Mouse (Mus musculus): Measurements from ENCODE around the gene Atp6ap1l. TPM values are rescaled to one million over a fixed set of nuclear protein-coding genes. Genes with fewer than 3 reads are reported as not detected.

The Atp6ap1l gene
- polyA plus RNA-seq, 1 experiment from 2014 or later = 0.13 TPM

DNA sequence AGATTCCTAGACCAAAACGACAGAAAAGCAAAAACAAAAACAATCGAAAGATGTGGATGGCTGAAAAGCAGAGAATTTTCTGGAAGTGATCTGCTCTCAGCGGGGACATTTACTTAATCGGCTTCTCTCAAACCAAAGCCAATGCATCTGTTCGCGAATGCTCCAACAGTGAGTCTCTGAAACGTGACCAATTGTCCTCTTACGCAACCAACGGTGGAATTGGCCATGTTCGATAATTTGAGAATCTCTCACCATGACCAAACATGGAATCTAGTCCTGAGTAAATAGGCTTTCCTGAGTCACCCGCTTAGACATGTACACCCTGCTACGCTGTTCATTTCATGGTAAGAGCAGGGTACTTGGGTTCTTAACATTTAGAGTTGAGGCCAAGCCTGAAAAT is 8.3 kb downstream of the Atp6ap1l start:
- ATAC-seq (ENCODE audit: low read depth) = no peak
- Histone ChIP-seq H3K9ac (ENCODE audit: low read depth, low read length) (no peak overlapping the region), H3K9me3 (replicated peaks; ENCODE audit: control insufficient read depth, low read length) (no peaks in the 10 kb centered on the region), H3K4me3 (ENCODE audit: low read depth, low read length) (no peak overlapping the region), H3K4me1 (ENCODE audit: control insufficient read depth, low read depth, low read length) (no peaks in the 10 kb centered on the region), H3K27ac (ENCODE audit: low read length) (no peak overlapping the region), H3K4me2 (ENCODE audit: low read depth, low read length) (no peak overlapping the region), H3K36me3 (ENCODE audit: control insufficient read depth, insufficient read depth) (no peaks in the 10 kb centered on the region), H3K27me3 (ENCODE audit: control insufficient read depth, insufficient read depth, low read depth, low read length) (no peaks in the 10 kb centered on the region)
- WGBS (ENCODE audit: insufficient replicate concordance) = 76% methylated on average over 12 of the region's 12 CpGs

GRCm38 (mm10) chr13:90896098-90896497 is 9.1 kb downstream of the Atp6ap1l start:
- Histone ChIP-seq H3K4me2 (ENCODE audit: low read depth, low read length) (no peak overlapping the region), H3K27me3 (ENCODE audit: control insufficient read depth, insufficient read depth, low read depth, low read length) (no peaks in the 10 kb centered on the region), H3K9me3 (replicated peaks; ENCODE audit: control insufficient read depth, low read length) (no peaks in the 10 kb centered on the region), H3K4me1 (ENCODE audit: control insufficient read depth, low read depth, low read length) (no peaks in the 10 kb centered on the region), H3K36me3 (ENCODE audit: control insufficient read depth, insufficient read depth) (no peaks in the 10 kb centered on the region), H3K27ac (ENCODE audit: low read length) (no peak overlapping the region), H3K4me3 (ENCODE audit: low read depth, low read length) (no peak overlapping the region), H3K9ac (ENCODE audit: low read depth, low read length) (no peak overlapping the region)
- no peak for ATAC-seq (ENCODE audit: low read depth)
- 41% methylated on average over 2 of the region's 2 CpGs for WGBS (ENCODE audit: insufficient replicate concordance)

GRCm38 (mm10) chr13:90894819-90895218 is 10.3 kb downstream of the Atp6ap1l start:
- no peak for ATAC-seq (ENCODE audit: low read depth)
- H3K4me3 ChIP-seq (ENCODE audit: low read depth, low read length) = no peak overlapping the region
- no peaks in the 10 kb centered on the region for H3K36me3 ChIP-seq (ENCODE audit: control insufficient read depth, insufficient read depth)
- H3K27ac ChIP-seq (ENCODE audit: low read length) = no peak overlapping the region
- WGBS (ENCODE audit: insufficient replicate concordance) = 80% methylated on average over 4 of the region's 4 CpGs
- H3K4me1 ChIP-seq (ENCODE audit: control insufficient read depth, low read depth, low read length) = no peaks in the 10 kb centered on the region; the same call in 1 of the 2 replicates
- H3K9ac ChIP-seq (ENCODE audit: low read depth, low read length) = no peak overlapping the region
- no peak overlapping the region for H3K4me2 ChIP-seq (ENCODE audit: low read depth, low read length)
- H3K27me3 ChIP-seq (ENCODE audit: control insufficient read depth, insufficient read depth, low read depth, low read length) = no peaks in the 10 kb centered on the region
- H3K9me3 ChIP-seq (replicated peaks; ENCODE audit: control insufficient read depth, low read length) = no peaks in the 10 kb centered on the region

GRCm38 (mm10) chr13:90890111-90890510 is 15.0 kb downstream of the Atp6ap1l start:
- Histone ChIP-seq H3K36me3 (ENCODE audit: control insufficient read depth, insufficient read depth) (no peaks in the 10 kb centered on the region), H3K27ac (ENCODE audit: low read length) (peak overlapping the region; percentile 57), H3K4me2 (ENCODE audit: low read depth, low read length) (no peak overlapping the region; the same call in 1 of the 2 replicates), H3K4me1 (ENCODE audit: control insufficient read depth, low read depth, low read length) (peaks cover 6% of the 10 kb centered on the region), H3K9ac (ENCODE audit: low read depth, low read length) (no peak overlapping the region), H3K4me3 (ENCODE audit: low read depth, low read length) (no peak overlapping the region), H3K27me3 (ENCODE audit: control insufficient read depth, insufficient read depth, low read depth, low read length) (no peaks in the 10 kb centered on the region), H3K9me3 (replicated peaks; ENCODE audit: control insufficient read depth, low read length) (no peaks in the 10 kb centered on the region)
- WGBS (ENCODE audit: insufficient replicate concordance) = 31% methylated on average over 5 of the region's 5 CpGs
- peak; percentile 85 for ATAC-seq (ENCODE audit: low read depth)

DNA sequence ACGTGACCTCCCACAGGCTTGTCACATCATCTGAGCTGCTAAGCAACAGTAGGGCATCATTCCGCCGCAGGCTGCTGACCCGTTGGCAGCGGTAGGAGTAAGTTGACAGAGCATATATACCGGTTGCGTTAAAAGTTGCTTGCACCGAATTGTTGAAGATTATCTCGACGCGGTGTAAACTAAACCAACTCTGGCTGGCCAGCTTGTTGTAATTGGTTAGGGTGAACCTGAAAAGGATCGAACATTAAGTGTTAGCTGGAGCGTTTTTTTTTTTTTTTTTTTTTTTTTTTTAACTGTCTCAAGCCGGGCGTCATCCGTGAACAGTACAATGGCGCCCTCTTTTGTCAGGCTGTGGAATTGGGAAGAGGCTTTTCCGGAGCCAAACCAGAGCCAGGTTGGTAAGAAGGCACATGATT is 18.6 kb downstream of the Atp6ap1l start:
- ATAC-seq (ENCODE audit: low read depth) = peak; percentile 39
- peak overlapping the region; percentile 68 for H3K4me2 ChIP-seq (ENCODE audit: low read depth, low read length)
- no peaks in the 10 kb centered on the region for H3K27me3 ChIP-seq (ENCODE audit: control insufficient read depth, insufficient read depth, low read depth, low read length)
- H3K9ac ChIP-seq (ENCODE audit: low read depth, low read length) = peak overlapping the region; percentile 19; the same call in 1 of the 2 replicates
- no peaks in the 10 kb centered on the region for H3K9me3 ChIP-seq (replicated peaks; ENCODE audit: control insufficient read depth, low read length)
- peak overlapping the region; percentile 54 for H3K4me3 ChIP-seq (ENCODE audit: low read depth, low read length)
- H3K4me1 ChIP-seq (ENCODE audit: control insufficient read depth, low read depth, low read length) = peaks cover 6% of the 10 kb centered on the region
- no peaks in the 10 kb centered on the region for H3K36me3 ChIP-seq (ENCODE audit: control insufficient read depth, insufficient read depth)
- no peak overlapping the region for H3K27ac ChIP-seq (ENCODE audit: low read length)
- WGBS (ENCODE audit: insufficient replicate concordance) = under 1% methylated on average over 18 of the region's 18 CpGs

DNA sequence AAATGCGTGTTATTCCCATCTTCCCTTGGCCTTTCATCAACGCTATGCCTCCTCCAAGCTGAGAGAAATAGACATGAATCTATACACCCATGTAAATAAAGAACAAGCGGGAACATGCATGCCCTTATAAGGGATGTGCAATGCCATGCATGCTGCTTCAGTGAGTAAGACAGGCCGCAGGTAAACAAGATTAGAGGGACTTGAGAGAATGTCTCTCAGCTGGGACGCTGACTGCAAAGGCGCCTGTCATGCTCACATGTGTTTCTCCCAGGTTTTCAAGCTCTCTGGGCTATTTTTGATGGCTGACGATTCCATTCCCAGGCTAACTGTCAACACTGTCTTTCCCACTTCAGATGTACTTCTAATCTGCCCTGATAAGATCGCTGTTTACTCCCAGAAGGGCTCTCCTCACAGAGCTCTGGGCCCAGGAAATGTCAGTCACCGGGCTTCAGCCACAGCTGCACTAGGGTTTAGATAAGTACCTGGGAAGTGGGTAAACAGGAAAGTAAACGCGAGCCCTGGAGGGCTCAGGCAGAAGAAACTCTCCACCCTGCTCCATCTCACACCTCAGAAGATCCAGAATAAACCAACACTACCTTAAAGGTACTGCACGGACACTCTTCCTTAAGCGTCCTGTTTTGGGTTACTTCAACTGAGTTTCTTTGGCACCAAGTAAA is 19.2 kb downstream of the Atp6ap1l start:
- Histone ChIP-seq H3K9me3 (replicated peaks; ENCODE audit: control insufficient read depth, low read length) (no peaks in the 10 kb centered on the region), H3K27ac (ENCODE audit: low read length) (no peak overlapping the region), H3K4me2 (ENCODE audit: low read depth, low read length) (peak overlapping the region; percentile 68), H3K27me3 (ENCODE audit: control insufficient read depth, insufficient read depth, low read depth, low read length) (no peaks in the 10 kb centered on the region), H3K4me3 (ENCODE audit: low read depth, low read length) (peak overlapping the region; percentile 54), H3K4me1 (ENCODE audit: control insufficient read depth, low read depth, low read length) (peaks cover 6% of the 10 kb centered on the region), H3K36me3 (ENCODE audit: control insufficient read depth, insufficient read depth) (no peaks in the 10 kb centered on the region), H3K9ac (ENCODE audit: low read depth, low read length) (peak overlapping the region; percentile 19; the same call in 1 of the 2 replicates)
- 33% methylated on average over 13 of the region's 13 CpGs for WGBS (ENCODE audit: insufficient replicate concordance)
- peak; percentile 33 for ATAC-seq (ENCODE audit: low read depth)

DNA sequence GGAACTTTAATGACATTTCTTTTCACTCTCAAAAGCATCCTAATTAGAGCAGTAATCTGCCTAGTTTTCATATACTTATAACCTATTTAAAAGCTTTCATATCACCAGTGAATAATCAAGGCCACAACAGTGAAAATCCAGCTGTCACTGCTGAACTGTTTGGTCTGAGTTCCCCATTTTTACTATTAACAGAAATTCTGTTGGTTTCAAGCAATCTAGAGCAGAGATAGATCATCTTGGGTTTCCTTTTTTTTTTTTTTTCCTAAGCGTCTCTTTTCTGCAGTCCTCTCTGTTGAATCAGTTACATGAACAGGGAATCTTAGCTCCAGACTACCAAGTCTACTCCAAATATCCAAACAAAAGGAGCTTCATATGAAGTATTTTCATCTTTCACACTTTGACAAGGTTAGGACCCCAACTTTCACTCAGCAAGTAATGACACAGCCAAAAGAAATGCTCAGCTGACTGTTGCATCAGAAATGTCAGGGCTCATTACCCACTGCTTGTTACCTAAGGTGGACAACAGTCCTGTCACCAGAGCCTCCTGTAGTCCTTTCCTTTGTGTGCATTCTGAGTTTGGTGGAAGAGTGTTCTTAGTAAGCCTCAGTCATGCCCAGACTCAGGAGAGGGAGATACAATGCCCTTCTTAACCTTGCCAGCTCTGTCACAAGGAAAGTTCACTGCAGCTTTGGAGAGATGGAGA is 23.3 kb downstream of the Atp6ap1l start:
- Histone ChIP-seq H3K9ac (ENCODE audit: low read depth, low read length) (no peak overlapping the region), H3K27me3 (ENCODE audit: control insufficient read depth, insufficient read depth, low read depth, low read length) (no peaks in the 10 kb centered on the region), H3K9me3 (replicated peaks; ENCODE audit: control insufficient read depth, low read length) (no peaks in the 10 kb centered on the region), H3K27ac (ENCODE audit: low read length) (no peak overlapping the region), H3K4me3 (ENCODE audit: low read depth, low read length) (no peak overlapping the region), H3K4me1 (ENCODE audit: control insufficient read depth, low read depth, low read length) (peaks cover 6% of the 10 kb centered on the region), H3K36me3 (ENCODE audit: control insufficient read depth, insufficient read depth) (no peaks in the 10 kb centered on the region), H3K4me2 (ENCODE audit: low read depth, low read length) (no peak overlapping the region)
- WGBS (ENCODE audit: insufficient replicate concordance) = 39% methylated on average over 1 of the region's 1 CpGs
- ATAC-seq (ENCODE audit: low read depth) = no peak

GRCm38 (mm10) chr13:90871579-90871978 is 33.6 kb downstream of the Atp6ap1l start:
- Histone ChIP-seq H3K27me3 (ENCODE audit: control insufficient read depth, insufficient read depth, low read depth, low read length) (no peaks in the 10 kb centered on the region), H3K36me3 (ENCODE audit: control insufficient read depth, insufficient read depth) (no peaks in the 10 kb centered on the region), H3K4me3 (ENCODE audit: low read depth, low read length) (no peak overlapping the region), H3K4me1 (ENCODE audit: control insufficient read depth, low read depth, low read length) (no peaks in the 10 kb centered on the region), H3K9ac (ENCODE audit: low read depth, low read length) (no peak overlapping the region), H3K4me2 (ENCODE audit: low read depth, low read length) (no peak overlapping the region), H3K9me3 (replicated peaks; ENCODE audit: control insufficient read depth, low read length) (no peaks in the 10 kb centered on the region), H3K27ac (ENCODE audit: low read length) (no peak overlapping the region)
- no peak for ATAC-seq (ENCODE audit: low read depth)
- 55% methylated on average over 4 of the region's 4 CpGs for WGBS (ENCODE audit: insufficient replicate concordance)

DNA sequence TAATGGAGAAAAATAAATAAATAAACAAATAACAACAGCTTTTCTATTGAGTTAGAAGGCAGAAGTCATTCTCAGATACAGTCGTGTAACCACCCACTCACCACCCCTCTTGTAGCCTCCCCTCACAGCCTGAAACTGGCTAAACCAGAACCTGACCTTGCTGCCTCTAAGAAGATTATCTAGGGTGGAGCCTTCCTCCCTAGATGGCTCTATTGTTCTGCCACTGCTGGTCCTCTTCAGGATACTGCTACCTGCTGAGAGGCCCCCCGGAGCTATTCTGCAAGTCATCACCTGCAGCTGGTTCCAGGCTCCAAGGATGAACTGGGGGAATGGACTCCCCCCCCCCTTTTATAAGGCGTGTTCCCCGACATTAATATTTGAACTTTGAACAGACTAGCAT is 36.0 kb downstream of the Atp6ap1l start:
- H3K9me3 ChIP-seq (replicated peaks; ENCODE audit: control insufficient read depth, low read length) = no peaks in the 10 kb centered on the region
- no peak overlapping the region for H3K4me3 ChIP-seq (ENCODE audit: low read depth, low read length)
- no peak for ATAC-seq (ENCODE audit: low read depth)
- 37% methylated on average over 4 of the region's 4 CpGs for WGBS (ENCODE audit: insufficient replicate concordance)
- H3K36me3 ChIP-seq (ENCODE audit: control insufficient read depth, insufficient read depth) = no peaks in the 10 kb centered on the region
- no peak overlapping the region for H3K4me2 ChIP-seq (ENCODE audit: low read depth, low read length)
- H3K4me1 ChIP-seq (ENCODE audit: control insufficient read depth, low read depth, low read length) = no peaks in the 10 kb centered on the region
- no peak overlapping the region for H3K9ac ChIP-seq (ENCODE audit: low read depth, low read length)
- H3K27me3 ChIP-seq (ENCODE audit: control insufficient read depth, insufficient read depth, low read depth, low read length) = no peaks in the 10 kb centered on the region
- no peak overlapping the region for H3K27ac ChIP-seq (ENCODE audit: low read length)
